Mouse (Mus musculus) CH12.LX (cell line): ENCODE measurements around the gene Map1b.

Experiments used
- CHD2 ChIP-seq: IDR thresholded peaks from 2 replicates; pipeline ENCODE4 v1.6.1; 2011; ENCODE audit warnings: low read length, improper control_type of control experiment
- CTCF ChIP-seq, 2 experiments: IDR thresholded peaks in 1 of 2; conservative IDR thresholded peaks in 1 of 2; 2 replicates each; pipeline ENCODE4 v1.5.1; 2011 to 2012; ENCODE audit warnings: low read depth in 2 of 2, low read length in 2 of 2, improper control_type of control experiment in 1 of 2, inconsistent platforms in 1 of 2, mild to moderate bottlenecking in 1 of 2, moderate library complexity in 1 of 2
- EP300 ChIP-seq: IDR thresholded peaks from 2 replicates; pipeline ENCODE4 v1.6.1; 2011; ENCODE audit warnings: low read length, improper control_type of control experiment
- ETS1 ChIP-seq: conservative IDR thresholded peaks from 2 replicates; pipeline ENCODE4 v1.6.1; 2012; ENCODE audit warnings: low read depth, mild to moderate bottlenecking, inconsistent platforms, low read length, improper control_type of control experiment, moderate library complexity
- KAT2A ChIP-seq: IDR thresholded peaks from 2 replicates; pipeline ENCODE4 v1.6.1; 2012; ENCODE audit warnings: low read length, improper control_type of control experiment, inconsistent platforms; ENCODE audit not compliant: insufficient replicate concordance
- MAX ChIP-seq: IDR thresholded peaks from 2 replicates; pipeline ENCODE4 v1.6.1; 2011; ENCODE audit warnings: low read length, improper control_type of control experiment
- MAZ ChIP-seq: IDR thresholded peaks from 2 replicates; pipeline ENCODE4 v1.6.1; 2012; ENCODE audit warnings: low read depth, mild to moderate bottlenecking, inconsistent platforms, low read length, improper control_type of control experiment, moderate library complexity
- MYC ChIP-seq: IDR thresholded peaks from 2 replicates; pipeline ENCODE4 v1.6.1; 2011; ENCODE audit warnings: low read depth, mild to moderate bottlenecking, improper control_type of control experiment, low read length
- POLR2A ChIP-seq: IDR thresholded peaks from 2 replicates; pipeline ENCODE4 v1.6.1; 2011; ENCODE audit warnings: low read depth, mild to moderate bottlenecking, improper control_type of control experiment, low read length
- SMC3 ChIP-seq: IDR thresholded peaks from 2 replicates; pipeline ENCODE4 v1.6.1; 2011; ENCODE audit warnings: low read depth, low read length, improper control_type of control experiment
- ZMIZ1 ChIP-seq: IDR thresholded peaks from 2 replicates; pipeline ENCODE4 v1.6.1; 2012; ENCODE audit warnings: low read depth, mild to moderate bottlenecking, inconsistent platforms, low read length, improper control_type of control experiment

- no peak for TF ChIP-seq ZMIZ1
- no peak for TF ChIP-seq KAT2A
- TF ChIP-seq CHD2 = no peak
- no peak for TF ChIP-seq CTCF (conservative IDR thresholded peaks at IDR 0.05 in 1 of 2, IDR thresholded peaks at IDR 0.05 in 1 of 2; ENCODE audit: low read depth in 2 of 2, low read length in 2 of 2)
- no peak for TF ChIP-seq EP300
- TF ChIP-seq MYC = no peak
- TF ChIP-seq POLR2A = no peak
- TF ChIP-seq SMC3 = no peak
- TF ChIP-seq ETS1 = no peak
- no peak for TF ChIP-seq MAX
- TF ChIP-seq MAZ = no peak
Measured at GRCm38 (mm10) chr13:99444431-99444871, 71.9 kb downstream of the Map1b start.
